Mouse (Mus musculus) c-Kit-negative CD71-positive TER-119-positive erythroid progenitor cells, embryonic 14.5 days (primary cell): Measurements from ENCODE around the gene Gnat2.

Source experiments
- DNase-seq: peaks from one replicate; pipeline ENCODE4 v3.0.0-alpha.2; 2013; ENCODE audit warnings: low read depth, low spot score

Gene Gnat2

GRCm38 (mm10) chr3:108092536-108093115, at the start of gene Gnat2:
Gene Gnat2 (plus strand): TSS chr3:108092789.
- no peak for DNase-seq

- DNase-seq = peak; percentile 64
Measured at GRCm38 (mm10) chr3:108044394-108045140, 48.0 kb upstream of the Gnat2 start, which contains the start of gene Gstm4. Gene Gstm4 (minus strand): TSS chr3:108044894.

GRCm38 (mm10) chr3:108046944-108047655, 45.5 kb upstream of the Gnat2 start:
- peak; percentile 45 for DNase-seq

GRCm38 (mm10) chr3:108048306-108048705, 44.3 kb upstream of the Gnat2 start:
- no peak for DNase-seq

DNA sequence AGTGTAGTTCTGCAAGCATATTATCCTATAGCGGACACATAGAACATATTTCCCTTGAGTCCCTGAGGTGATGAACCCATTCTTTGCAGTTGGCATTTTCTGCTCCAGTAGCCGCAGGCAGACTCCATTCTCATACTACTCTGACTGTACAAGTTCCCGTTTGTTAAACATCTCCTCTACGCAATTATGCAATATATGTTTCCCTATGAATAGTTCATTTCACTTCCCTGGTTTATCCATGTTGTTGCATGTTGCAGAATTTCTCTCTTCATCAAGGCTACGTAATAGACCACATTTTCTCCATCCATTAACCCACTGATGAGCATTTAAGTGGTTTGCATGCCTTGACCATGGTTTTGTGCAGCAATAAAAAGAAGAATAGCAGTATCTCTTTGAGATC, 42.1 kb upstream of the Gnat2 start:
- DNase-seq = no peak

DNA sequence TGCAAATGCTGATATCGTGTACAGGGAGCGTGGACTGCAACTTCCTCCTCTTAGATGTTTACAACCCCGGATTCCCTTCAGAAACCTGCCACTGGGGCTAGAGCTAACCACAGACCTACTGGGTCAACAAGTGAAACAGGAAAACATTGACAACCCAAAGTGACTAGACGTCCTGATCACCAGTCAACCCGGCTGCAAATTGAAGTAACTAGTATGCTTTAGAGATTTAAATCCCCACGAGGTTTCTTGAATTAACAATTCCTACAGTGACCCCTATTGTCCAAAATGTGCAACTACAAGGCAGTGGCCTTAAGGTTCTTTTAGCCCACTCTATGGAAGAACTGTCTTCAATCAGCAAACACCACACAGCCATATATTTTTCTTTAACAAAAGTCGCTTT, 31.2 kb upstream of the Gnat2 start:
- peak; percentile 56 for DNase-seq

DNA sequence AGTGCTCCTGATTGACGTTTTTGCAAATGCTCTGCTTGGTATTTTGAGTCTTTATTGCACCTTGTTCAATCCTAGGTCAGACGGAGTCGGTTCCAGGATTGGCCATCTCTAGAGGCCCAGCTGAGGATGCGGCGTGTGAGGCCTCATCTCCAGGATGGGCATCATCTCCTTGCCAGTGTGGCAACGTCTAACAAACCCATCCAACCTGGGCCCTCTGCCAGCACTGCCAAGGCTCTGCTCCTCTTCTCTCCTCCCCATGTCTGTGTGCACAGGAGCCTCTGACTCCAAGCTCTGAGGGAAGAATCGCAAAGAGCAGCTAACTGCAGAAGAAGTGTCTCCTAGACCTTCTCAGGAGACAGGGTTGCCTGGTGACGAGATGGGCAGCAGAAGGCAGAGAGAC, 29.9 kb upstream of the Gnat2 start:
- no peak for DNase-seq

DNA sequence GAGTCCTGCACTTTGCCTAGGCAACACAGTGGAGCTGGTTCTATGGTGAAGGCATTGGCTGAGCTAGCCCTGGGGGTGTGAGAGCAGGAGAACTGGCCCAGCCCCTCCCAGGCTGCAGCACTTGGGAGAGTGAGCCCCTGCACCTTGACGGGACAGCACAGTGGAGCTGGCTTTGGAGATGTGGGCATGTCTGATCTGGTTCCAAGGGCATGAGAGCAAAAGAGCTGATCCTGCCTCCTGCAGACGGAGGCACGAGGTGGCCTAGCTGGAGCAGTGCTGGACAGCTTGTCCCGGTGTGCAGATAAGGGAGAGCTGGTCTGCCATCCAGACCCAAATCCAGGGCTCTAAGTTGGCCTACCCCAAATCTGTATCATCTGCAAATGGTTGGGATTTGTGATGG, 27.9 kb upstream of the Gnat2 start:
- no peak for DNase-seq

DNA sequence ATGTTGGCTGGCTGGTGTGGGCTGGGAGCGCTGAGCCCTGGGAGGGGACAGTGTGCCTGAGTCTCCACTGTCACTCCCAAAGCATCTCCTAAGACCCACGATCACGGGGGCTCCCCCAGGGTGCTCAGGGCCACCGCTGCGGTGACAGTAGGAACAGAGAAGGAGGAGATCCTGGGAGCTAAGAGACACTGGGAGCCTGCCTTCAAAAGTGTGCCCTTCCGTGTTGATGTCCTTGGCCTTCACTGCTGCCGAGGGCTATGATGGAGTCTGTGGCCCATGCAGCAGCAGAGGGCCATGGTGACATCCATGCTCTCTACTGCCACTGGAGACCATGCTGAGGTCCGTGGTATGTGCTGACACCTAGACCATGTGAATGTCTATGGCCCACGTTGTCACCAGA, 27.0 kb upstream of the Gnat2 start:
- no peak for DNase-seq

DNA sequence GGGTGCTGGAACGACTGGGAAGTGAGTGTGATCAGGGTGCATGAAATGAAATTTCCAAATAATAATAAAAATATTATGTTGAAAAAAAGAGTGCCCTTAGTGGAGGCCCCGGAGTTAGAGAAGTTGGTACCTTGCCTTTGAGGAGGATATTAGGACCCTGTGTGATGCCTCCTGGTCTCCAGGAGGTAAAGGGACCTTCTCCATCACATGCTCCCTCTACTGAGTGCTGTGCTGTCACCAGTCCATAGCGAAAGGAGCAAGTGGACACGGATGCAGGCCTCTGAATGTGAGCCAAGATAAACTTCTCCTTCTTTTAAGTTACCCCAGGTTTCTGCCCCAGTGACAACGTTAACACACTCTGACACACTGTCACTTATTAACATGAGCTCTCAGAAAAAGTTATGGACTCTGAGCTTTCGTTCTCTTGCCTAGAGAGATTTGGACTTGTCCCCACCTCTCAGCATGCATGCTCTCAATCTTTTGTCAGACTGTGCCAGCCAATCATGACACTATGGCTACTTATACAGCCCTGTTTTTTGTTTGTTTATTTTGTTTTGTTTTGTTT, 25.1 kb upstream of the Gnat2 start:
- no peak for DNase-seq

DNA sequence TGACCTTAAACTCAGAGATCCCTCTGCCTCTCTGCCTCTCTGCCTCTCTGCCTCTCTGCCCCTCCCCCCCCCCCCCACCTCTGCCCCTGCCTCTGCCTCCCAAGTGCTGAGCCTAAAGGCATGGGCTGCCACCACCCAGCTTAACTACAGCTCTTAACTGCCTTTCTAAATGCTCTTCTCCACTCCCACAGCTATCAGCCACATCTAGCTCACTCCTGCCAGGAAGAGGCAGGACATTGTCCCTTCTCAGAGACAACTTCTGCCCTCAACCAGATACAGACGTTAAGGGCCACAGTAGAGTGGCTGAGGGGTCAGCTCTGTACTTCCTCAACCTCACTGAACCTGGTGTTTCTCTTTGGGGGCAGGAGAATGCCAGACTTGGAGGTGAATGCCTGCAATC, 23.8 kb upstream of the Gnat2 start:
- DNase-seq = no peak

GRCm38 (mm10) chr3:108069231-108069870, 23.2 kb upstream of the Gnat2 start:
- no peak for DNase-seq

GRCm38 (mm10) chr3:108070295-108071293, 22.0 kb upstream of the Gnat2 start:
- DNase-seq = peak; percentile 55

GRCm38 (mm10) chr3:108072983-108073569, 19.5 kb upstream of the Gnat2 start:
- no peak for DNase-seq

- DNase-seq = no peak
Measured at GRCm38 (mm10) chr3:108076836-108077235, 15.8 kb upstream of the Gnat2 start.

DNA sequence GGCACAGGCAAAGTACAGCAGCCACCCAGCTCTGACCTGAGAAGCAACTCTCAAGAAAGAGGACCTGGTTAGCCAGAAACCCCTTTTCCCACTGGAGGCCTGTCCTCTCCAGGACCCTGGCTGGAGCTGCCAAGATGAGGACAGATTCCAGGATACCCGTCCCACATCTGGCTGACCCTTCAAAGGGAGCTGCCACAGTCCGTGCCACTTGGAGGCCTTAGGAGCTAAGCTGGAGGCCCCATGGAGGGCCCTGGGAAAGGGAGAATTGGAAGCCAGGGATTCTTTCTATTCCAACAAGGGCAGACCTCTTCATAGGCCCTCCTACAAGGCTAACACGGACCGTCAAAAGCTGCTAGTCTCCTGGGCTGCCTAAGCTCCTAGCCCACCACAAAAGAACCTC, 10.9 kb upstream of the Gnat2 start:
- DNase-seq = no peak

DNA sequence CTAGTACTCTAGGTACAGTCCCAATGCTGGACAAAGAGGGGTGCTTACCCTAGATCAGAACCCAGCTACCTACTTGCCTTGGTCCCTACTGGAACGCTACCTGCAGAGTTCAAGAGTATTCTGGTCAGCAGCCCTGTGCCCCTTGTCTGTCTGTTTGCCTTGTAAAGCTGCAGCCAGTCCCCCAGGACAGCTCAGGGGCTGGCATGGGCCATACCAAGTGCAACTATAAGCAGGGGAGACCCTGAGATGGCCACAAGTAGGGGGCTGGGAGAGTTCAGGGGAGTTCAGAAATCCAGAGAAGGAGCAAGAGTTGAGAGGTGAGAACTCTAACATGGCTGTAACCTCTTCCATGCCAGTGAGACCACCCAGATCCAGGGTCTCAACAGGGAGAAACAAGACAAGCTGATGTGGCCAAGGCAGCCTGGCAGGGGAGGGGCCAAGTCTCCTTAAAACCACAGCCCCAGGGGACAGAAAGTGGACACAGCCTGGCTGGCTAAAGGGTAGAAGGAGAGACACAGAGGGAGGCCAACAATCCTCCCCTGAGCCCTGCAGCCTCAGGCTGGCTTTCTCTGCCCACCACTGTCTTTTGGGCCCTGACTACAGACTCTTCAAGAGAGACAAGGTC, 10.2 kb upstream of the Gnat2 start:
- DNase-seq = no peak

DNA sequence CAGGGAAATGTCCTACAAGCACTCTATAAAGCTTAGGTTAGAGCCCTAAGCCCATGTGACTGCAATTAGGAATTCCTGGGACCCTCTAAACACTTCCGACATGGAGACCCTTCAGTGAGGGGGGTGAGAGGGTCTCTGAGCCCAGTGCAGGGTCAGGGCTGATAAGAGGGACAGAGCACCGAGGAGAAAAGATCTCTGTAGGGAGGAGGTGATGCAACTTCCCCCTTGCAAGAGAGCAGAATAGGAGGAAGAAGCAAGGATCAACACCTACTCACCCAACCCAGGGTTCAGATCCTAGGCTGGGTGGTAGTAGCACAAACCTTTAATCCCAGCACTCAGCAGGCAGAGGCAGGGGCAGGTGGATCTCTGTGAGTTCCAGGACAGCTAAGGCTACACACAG, 9.4 kb upstream of the Gnat2 start:
- no peak for DNase-seq

DNA sequence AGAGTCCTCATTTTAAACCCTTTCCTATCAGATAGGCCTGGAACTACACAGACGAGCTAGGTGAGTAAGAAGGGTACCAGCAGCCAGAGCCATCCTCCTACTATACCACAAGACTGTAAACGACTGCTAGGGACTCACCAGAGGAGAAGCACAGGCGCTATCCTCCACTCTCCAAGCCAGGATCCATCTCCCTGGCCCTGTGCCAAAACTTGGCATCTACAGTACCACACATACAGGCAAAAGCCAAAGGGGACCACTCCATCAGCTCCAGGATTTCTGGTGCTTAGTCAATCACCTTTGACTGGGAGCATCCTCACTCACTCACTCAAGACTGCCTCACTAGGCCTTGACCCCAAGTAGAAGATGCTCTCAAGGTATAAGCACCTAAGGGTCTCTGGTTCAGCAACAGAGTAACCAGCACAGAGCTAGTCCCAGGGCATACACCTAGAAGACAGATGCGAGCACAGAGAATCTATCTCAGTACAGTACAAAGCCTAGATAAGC, 8.6 kb upstream of the Gnat2 start:
- no peak for DNase-seq
